Mouse (Mus musculus) v-Abl transformed pro-B cells (cell line): ENCODE results near the gene Engase.

Source experiments
- in situ Hi-C, 2 experiments: fragments of 400-800 bp; cut with MboI; formaldehyde crosslinking; loops; one replicate each; pipeline ENCODE4 v1.15.1; 2025; ENCODE audit not compliant: unreplicated experiment in 2 of 2

Gene Engase

DNA sequence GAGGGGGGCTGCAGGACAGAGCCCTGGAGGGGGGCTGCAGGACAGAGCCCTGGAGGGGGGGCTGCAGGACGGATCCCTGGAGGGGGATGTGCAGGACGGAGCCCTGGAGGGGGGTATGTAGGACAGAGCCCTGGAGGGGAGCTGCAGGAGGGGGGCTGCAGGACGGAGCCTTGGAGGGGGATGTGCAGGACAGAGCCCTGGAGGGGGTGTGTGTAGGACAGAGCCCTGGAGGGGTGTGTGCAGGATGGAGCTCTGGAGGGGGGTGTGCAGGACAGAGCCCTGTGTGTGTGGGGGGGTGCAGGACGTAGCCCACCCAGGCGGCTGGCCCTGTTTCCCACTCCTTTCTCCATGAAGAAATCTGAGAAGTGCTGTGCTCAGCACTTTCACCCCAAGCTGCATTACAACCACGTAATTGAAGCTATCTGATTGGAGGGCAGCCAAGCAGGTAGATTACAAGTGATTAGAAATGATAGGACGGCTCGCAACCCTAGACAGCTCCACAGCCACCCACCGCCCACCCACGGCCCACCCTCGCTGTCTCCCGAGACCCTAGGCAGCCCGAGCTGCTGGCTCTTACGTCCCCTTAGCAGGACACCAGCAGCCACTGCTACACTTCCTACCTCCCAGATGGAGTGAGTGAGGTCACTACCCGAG, 35.8 kb downstream of the Engase start:
- in situ Hi-C loops = no loop called here

DNA sequence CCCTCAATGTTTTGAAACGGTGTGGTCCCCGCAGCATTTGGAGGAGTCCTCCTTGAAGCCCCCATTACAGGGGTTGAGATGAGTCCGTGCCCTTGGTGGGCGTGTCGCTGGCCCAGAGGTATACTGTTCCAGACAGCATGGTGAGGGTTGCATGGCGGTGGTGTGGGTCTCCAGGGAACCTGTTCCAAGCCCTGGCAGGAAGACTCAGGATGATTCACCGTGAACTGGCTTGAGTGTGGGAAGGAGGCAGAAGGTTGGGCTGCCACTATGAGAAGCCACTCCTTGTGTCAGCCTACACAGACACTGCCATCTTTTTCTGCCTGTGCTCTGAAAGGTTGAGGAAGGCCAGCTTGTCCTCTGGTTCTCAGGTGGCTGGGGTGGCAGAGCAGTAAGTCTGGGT, 41.3 kb downstream of the Engase start:
- in situ Hi-C loops = no loop called here

DNA sequence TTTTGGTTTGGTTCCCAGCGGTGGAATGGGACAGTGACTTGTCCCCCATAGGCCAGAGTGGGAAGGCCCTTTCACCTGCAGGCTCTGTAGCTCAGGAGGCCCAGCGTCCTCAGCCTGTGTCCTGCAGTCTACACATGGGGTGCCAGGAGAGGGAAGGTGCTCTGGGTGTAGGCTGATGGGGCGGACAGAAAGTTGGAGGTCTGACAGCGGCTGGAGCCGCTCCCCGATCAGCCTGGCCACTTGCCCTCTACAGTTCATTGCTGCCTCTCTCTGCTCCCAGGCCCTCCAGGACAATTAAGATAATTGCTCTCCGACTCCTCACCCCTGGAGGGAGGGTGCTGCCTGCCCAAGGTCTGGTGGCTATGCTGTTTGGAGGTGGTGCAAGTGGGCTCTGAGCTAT, 42.1 kb downstream of the Engase start:
- in situ Hi-C loops = no loop called here

DNA sequence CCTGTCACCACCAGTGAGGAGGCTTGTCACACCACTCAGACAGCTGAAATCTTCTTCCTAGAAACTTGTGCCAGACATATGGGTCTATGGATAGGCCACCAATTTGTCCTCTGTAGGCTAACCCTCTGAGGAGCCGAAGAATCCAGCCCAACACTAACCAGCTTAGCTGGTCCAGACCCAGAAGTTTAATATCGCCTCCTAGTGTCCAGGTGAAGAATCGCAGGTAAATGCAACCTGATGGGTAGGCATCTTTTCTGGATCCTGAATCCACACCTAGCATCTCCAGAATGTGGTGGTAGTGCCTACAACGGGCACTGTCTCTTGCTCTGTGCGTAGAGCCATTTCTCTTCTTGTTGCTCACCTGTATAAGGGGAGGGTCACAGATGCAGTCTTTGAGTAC, 43.6 kb downstream of the Engase start:
- in situ Hi-C loops = no loop called here

DNA sequence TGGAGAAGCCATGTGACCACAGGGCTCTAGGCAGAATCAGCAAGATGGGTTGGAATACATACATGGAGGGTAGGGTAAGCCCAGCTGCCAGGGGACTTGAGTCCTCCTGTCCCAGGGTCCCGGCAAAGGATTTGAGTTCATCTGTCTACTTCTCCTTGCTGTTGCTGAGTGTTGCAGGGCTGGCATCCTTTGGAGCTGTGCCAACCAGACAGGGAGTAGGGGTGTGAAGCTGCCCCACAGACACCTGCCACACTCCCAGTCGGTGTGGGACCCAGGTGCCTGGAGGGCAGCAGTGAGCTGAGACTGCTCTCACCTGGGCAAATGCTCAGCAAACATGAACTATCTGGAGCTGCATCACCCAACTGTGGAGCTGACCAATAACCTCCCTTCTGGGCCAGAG, 44.3 kb downstream of the Engase start:
- in situ Hi-C loops = no loop called here

DNA sequence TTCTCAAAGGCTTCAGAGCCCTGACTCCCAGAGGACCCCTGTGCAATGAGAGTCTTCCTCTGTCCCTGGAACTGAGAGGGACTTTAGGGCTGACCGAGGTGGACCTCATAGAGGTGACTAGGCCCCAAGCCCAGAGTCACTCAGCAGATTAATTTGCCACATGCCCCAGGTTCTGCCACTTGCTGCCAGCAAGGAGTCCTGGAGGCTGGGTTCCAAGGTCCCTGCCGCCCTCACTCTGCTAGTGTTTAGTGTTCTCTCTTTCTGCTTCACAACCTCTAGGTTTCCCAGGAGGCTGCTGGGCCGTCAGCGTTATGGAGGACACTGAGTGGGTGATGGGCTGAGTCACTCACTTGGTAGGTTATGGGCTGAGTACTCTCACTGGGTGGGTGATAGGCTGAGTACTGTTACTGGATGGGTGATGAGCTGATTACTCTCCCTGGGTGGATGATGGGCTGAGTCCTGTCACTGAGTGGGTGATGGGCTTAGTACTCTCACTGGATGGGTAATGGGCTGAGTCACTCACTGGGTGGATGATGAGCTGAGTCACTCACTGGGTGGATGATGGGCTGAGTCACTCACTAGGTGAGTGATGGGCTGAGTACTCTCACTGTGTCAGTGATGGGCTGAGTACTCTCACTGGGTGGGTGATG, 47.0 kb downstream of the Engase start:
- in situ Hi-C loops = no loop called here

DNA sequence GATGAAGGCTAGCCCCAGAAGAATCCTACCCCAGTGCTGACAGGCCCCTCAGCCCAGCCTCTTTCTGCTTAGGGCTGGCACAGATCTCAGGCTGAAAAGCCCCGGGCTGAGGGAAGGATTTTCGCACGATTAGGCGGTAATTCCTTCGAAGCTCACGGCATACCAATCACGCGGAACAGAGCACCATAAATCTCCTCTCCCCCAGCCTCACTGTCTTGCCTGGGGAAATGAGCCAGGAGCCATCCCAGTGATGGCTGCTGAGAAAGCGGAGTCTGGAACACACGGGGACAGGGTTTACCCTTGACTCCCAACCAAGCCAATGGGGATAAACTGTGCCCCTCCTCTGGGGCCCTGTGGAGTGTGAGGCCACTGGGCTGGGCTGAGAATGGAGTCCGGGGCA, 48.4 kb downstream of the Engase start:
- in situ Hi-C loops = no loop called here

DNA sequence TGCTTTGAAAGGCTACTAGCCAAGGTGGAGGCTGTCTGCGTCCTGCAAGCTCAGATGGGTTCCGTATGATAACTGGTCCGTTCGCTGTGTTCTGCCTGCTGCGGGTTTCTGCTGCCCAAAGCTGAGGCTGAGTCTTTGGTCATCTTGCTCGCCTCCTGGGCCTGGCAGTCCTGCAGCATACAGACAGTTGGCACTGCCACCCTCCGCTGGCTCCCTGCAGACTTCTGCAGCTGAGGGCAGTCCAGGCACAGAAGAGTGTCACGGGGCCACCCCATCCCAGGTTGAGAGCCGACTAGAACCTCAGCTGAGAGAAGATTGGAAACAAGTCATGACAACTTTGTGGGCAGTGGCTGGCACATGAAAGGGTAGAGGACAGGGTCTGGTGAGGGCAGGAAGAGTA, 52.1 kb downstream of the Engase start:
- in situ Hi-C loops = no loop called here

DNA sequence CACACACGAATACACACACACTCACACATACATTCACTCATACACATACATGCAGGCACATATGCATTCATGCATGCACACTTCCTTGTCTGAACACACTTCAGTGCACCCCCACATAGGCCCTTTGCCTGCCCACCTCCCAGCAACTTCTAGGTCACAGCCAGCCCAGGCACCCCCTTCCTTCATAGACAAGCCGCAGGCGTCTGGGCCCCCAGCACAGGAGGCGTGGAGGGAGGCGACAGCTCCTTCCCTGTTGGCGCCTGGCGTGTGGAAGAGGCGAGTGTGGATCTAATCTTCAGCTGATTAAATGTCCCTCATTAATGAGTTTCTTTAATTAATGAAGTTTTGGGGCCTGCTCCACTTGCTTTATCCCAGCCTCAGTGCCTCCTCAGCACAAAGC, 53.7 kb downstream of the Engase start:
- in situ Hi-C loops = no loop called here

DNA sequence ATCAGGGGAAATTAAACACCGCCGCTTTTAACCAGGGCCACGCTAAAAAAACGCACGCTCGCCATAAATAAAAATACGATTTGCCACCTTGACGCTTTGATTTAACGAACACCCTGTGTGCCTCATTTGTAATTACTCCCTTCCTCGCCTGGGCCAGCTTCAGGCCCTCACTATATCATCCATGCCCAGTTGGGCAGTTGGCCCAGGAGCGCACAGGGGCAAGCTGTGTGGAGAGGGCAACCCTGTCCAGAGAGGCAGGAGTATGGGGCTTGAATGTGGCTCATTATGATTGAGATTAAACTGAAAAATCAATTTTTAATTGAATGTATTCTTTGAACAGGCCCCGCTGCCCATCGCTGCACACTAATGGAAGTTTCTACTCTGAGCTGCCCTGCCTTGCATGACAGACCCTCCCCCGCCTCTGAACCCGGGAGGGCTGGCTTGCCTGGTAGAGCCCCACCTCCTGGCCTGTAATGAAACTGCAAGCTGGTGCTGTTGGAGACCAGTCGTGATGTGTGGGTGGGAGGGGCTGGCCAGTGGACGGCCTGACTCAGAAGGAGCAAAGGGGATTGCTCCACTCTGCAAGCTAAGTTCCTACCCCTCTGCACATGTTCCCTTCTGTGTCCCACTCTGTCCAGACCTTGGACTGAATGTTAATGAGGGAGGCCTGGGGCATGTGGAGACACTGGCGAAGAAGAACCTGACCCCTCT, 57.9 kb downstream of the Engase start:
- in situ Hi-C loops = no loop called here

DNA sequence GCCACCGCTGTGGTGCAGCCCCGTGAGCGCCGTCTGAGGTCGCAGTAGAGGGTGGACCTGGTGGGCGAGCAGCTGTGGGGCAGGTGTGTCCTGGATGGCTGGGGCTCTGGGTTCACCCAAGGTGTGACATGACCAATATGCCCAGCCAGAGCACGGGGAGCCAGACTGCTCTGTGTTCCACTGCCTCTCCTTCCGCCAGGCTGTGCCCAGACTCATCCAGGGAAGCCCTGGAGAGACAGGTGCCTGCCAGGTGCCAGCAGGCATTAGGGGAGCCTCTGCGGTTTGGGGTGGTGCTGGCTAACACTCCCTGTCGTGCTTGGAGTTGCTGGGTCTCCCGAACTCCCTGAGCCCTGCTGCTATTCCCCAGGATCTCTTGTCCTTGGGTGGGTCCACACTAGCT, 61.4 kb downstream of the Engase start:
- in situ Hi-C loops = no loop called here
